Mouse (Mus musculus): ENCODE measurements at regions not wholly inside any gene's neighbourhood (a gene's known extent, or its start where the extent isn't known, plus 50 kb on each side); places are given as distances from the start of the nearest gene placed in this dataset.

GRCm38 (mm10) chr13:44077022-44077421, 292.4 kb downstream of the Cd83 start:
- no peak for DNase-seq (ENCODE audit: low read depth)

DNA sequence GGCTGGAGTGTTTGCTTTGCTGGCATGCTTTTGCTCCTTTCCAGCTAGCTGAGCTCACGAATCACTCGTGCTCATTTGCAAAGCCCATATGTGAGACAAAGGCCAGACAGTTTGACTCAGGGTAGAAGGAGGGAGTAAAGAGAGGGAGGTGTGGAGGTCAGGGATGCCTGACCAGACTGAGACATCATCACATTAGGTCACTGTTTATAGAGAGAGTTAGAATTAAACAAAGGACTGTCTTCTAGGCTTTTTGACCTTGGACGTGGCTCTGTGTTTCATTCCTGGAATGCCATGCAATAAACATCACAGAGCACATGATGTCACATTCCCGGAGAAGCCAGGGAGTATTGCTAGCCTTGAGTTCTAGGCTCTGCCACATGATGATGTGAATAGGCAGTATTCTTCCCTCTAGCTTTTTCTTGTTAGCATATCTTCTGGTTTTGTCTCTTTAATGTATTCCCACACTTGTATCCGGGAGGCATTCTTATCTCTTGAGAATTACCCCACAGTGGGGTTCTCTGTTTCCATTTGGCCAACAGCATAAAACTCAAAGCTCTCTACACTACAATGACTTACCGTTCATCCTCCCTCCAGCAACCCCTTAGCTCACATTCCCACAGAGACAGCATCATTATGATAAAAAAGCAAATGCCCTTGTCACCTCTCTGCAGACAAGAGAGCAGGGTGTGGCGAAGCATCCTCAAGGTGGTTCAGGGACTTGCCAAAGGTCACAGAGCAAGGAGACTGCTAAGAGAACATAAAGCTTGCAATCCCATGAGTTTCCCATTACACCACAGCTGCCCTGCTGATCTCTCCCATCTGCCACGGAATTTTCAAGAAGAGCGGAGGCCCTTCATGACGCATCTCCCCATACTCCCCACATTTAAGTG, 301.3 kb downstream of the Cd83 start:
- DNase-seq (ENCODE audit: low read depth): no peak

- no peak for DNase-seq (ENCODE audit: low read depth)
Observed at GRCm38 (mm10) chr13:44086801-44087200, 302.2 kb downstream of the Cd83 start.

DNA sequence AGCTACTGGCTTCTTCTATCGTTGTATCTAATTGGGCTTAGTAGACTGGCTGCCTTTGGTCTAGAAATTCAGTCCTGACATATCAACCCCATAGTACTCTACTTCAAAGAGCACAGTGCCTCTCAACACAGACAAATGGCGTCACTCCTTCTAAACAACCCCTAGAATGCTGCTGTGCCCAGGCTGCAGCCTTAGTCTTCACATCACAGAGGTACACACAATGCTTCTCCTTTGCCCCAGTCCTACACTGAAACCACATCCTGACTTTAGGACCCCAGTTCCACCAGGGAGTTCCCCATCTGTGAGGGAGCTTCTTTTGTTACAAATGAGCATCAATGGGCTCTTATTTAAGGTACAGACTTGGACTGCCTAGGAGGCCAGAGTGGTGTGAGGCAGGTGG, 312.6 kb downstream of the Cd83 start:
- DNase-seq (ENCODE audit: low read depth): no peak

GRCm38 (mm10) chr13:44099511-44099910, 314.9 kb downstream of the Cd83 start:
- DNase-seq (ENCODE audit: low read depth): no peak

- no peak for DNase-seq (ENCODE audit: low read depth)
Observed at GRCm38 (mm10) chr13:44100125-44101067, 315.8 kb downstream of the Cd83 start.

DNA sequence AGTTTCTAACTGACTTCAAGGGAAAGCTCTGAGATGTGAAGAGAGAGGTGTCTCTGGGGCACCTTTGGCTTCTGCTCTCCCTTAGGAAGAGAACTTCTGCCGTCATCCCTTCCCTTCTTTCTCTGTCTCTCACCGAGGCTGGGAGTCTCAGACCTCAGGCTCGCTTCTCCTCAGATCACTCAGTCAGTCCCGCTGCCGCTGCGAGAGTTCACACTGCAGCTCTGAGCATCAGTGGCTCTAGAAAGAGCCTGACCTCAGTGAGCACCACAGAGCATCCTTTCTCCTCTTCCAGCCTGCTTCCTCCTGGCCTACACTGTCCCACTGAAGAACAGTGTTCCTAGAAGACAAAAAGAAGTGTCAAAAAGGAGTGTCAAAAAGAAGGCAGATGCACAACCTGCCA, 316.6 kb downstream of the Cd83 start:
- DNase-seq (ENCODE audit: low read depth): no peak

- no peak for DNase-seq (ENCODE audit: low read depth)
Observed at GRCm38 (mm10) chr13:44101806-44102205, 317.2 kb downstream of the Cd83 start.

DNA sequence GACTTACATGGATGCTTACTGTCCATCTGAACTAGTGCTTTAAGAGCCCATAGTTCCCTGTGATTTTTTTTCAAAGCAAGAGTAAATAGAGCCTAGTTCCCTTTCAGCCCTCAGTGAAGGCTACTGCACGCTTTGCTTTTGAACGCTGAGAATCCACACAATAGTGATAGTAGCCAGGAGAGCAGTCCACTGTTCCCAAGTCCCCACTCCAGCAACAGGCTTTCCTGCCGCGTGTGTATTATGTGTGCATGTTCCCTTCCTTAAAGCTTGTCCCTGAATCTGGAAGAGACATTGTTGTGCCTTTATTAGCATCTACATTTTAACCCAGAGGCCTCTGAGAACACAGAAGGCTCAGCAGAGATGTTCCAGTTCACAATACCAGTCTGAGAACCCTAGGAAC, 317.7 kb downstream of the Cd83 start:
- no peak for DNase-seq (ENCODE audit: low read depth)

DNA sequence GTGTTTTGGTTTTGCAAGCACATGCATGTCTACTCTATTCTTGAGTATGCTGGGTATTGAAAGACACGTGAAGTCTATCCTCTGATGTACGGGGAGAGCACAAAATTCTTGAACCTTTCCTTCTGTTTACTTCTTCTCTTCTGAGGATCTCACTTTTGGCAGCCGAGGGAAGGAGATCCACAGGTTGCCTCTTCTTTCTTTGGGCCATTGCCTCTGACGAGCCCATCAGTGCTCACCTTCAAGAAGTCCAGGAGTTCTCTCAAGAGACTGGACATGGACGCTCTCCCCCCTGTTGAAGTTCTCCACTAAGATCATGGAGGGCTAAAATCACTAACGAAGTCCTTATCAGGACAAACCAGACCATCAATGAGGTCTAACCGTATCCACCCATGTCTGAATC, 318.8 kb downstream of the Cd83 start:
- DNase-seq (ENCODE audit: low read depth): no peak

DNA sequence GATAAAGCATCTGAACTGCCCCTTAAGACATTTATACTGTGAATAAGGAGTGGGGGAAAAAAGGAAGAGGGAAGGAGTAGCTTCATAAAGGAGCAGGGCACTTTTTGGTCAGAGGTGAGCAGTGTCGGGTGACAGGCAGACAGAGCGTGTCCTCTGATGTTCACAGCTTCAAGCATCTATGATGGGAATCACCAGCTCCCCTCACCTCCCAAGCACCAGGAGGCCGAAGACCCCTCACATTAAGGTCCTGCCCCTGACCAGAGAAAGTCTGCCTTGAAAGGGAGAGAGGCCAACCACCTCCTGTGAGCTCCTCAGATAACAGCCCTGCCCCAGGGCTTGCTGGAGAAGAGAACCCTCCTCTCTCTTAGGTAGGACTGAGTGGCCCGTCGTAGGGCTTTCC, 320.6 kb downstream of the Cd83 start:
- no peak for DNase-seq (ENCODE audit: low read depth)

- DNase-seq (ENCODE audit: low read depth): no peak
Observed at GRCm38 (mm10) chr13:44108695-44109094, 324.1 kb downstream of the Cd83 start.

DNA sequence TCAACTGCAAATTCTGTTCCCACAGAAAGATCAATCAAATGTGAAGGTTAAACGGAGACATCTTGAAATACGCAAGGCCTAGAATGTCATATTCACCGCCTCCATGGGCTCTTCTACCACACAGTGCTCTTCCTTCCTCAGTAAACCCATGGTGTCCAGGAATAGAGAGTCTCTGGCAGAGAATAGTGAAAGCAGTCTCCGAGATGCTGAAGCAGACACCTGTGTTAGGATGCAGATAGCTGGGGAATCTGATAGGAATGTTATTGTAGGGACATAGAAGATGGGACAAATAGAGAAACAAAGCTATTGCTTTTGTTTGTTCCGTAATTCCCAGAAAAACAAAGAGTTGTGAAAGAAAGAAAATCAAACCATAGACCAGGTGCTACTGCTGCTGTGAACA, 328.5 kb downstream of the Cd83 start:
- no peak for DNase-seq (ENCODE audit: low read depth)

DNA sequence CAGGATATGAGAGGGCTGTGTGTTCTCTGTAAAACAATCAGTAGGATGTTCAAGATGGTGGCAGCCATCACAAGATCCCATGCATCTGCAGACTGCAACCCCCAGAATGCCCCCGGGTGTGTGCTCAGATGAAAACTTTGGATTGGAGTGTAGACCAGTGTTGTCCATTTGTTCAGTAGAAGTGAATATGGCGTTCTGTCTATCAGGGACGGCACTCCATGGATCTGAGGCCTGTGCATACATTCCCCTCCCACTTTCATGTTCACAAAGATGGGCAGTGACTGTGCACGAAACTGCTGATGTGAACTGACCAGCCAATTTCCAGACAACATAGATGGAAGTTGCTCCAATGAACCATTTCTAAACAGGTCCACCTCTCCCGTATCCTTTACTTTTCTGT, 330.3 kb downstream of the Cd83 start:
- DNase-seq (ENCODE audit: low read depth): no peak

- DNase-seq (ENCODE audit: low read depth): no peak
Observed at GRCm38 (mm10) chr13:44117841-44118240, 333.3 kb downstream of the Cd83 start.

- DNase-seq (ENCODE audit: low read depth): no peak
Observed at GRCm38 (mm10) chr13:44118846-44119245, 334.3 kb downstream of the Cd83 start.

DNA sequence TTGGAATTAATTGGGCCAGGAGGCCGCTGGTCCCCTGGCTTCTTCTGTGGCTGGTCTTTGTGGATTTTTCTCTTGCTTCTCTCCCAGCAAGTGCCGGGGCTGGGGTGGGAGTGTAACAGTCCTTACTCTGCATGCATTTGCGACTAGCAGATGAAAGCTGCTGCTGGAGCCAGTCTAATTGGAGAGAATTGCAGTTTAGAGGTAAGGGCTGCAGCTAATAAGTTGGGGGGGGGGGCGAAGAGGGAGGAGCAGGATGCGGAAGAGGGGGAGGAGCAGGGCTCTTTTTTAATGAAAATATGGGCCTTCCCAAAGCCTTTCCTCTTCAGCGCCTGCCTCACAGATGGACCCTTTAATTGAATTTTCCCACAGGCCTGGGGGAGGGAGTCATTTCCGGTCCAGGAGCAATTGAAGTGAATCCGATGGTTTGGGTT, 336.7 kb downstream of the Cd83 start:
- no peak for DNase-seq (ENCODE audit: low read depth)

DNA sequence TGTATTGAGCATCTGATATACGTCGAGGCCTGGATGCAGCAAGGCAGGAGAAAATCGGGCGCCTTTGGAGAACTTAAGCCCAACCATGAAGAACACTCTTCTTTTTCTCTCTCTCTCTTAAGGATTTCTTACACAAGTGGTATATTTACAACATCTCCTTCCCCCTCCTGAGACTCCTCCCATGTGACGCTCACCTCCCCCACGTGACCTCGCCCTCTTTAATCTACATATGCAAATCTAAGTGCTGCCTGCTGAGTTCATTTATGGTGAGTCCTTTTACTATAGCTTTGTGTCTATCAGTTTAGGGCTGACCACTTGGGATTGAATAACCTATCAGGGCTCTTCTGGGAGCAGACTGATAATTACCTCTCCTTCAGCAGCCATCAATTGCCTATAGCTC, 337.4 kb downstream of the Cd83 start:
- no peak for DNase-seq (ENCODE audit: low read depth)

DNA sequence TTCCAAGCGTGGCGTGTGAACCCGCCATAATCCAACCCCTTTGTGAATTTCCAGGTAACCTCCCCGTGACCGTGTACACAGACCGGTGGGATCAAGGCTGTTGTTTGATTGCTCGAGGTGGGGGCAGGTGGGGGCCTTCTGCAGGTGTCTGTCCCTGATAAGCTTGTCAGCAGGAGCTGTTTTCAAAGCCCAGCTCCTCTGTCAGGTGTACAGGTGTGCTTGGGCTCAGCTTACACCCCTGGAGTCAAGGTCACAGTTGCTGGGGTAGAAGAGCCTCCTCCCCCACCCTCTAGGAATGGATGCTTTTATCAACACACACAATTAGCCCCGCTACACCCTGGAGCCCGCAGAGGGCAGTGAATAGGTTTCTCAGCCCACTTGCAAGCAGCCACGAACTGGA, 341.6 kb downstream of the Cd83 start:
- DNase-seq (ENCODE audit: low read depth): no peak

- DNase-seq (ENCODE audit: low read depth): no peak
Observed at GRCm38 (mm10) chr13:44128506-44129274, 344.1 kb downstream of the Cd83 start.

GRCm38 (mm10) chr13:44131916-44132315, 347.3 kb downstream of the Cd83 start:
- DNase-seq (ENCODE audit: low read depth): no peak

DNA sequence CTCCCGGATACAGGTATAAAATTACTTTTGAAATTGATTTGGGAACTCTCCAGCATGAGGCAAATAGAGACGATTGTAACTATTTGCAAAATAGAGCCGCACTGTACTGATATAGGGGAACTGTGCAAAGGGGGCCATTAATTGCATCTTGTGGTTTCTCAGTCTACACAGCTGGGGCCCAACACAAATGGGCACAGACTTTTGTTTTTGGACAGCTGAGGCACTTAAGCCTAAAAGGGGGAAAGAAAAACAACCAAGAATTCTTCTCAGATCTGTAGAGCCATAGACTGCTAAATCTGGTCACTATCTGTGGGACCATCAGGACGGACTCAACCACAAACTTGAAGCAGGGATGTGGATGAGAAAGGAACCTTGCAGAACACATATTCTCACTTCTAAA, 347.9 kb downstream of the Cd83 start:
- no peak for DNase-seq (ENCODE audit: low read depth)

Data from induced T-regulatory cell, adult 2 months (primary cell).